ENCODE assay signal across 41 mouse cellular contexts in the genomic region with DNA sequence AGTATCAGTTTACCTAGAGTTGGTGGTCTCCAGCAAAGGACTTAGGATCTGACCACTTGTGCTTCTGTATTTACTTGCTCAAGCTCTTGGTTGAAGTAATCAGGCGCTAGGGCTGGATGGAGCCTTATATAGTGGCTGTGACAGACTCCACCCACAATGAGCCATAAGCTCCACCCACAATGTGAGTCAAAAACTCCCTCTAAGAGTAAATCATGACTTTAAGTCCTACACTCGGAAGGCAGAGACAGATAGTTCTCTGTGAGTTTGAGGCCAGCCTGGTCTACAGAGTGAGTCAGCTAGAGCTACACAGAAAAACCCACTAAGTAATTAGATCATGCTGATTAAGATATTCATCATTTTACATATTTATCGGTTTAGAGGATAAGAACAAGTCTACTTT. TPM values are rescaled to one million over a fixed set of nuclear protein-coding genes. Genes with fewer than 3 reads are reported as not detected.
"Had no signal": no experiment of that assay in that cellular context is flagged by ENCODE, and none has a peak within 500 bp of the region (broad histone marks: within the 10 kb centered on the region; RNA-seq: fewer than 3 reads in every experiment).

A gene (minus strand): TSS at position 101 of the 400 bp plus-strand sequence.

- H3K9me3 ChIP-seq: heart, embryonic 15.5 days; hindbrain, embryonic 15.5 days; intestine, embryonic 15.5 days had no signal

- H3K36me3 ChIP-seq: heart, embryonic 12.5 days; heart, embryonic 13.5 days; heart, embryonic 15.5 days; hindbrain, embryonic 10.5 days; hindbrain, embryonic 12.5 days; hindbrain, embryonic 13.5 days; hindbrain, embryonic 15.5 days; intestine, embryonic 15.5 days; kidney, embryonic 15.5 days had no signal

- H3K4me3 ChIP-seq: heart, embryonic 12.5 days; heart, embryonic 13.5 days; heart, embryonic 15.5 days; hindbrain, embryonic 10.5 days; hindbrain, embryonic 12.5 days; hindbrain, embryonic 13.5 days; hindbrain, embryonic 15.5 days; intestine, embryonic 15.5 days; kidney, embryonic 15.5 days; layer of hippocampus, adult 2 months; left cerebral cortex, adult 2 months had no signal

- DNase-seq: heart, postnatal 10 days; heart, postnatal 14 days; heart, postnatal 36 days; heart, postnatal 4 days; kidney, adult 11 months; kidney, adult 18-20 months; kidney, adult 2 months; kidney, adult 8-10 months; kidney, postnatal 10 days; kidney, postnatal 14 days; kidney, postnatal 25 days; kidney, postnatal 4 days; layer of hippocampus, adult 9-11 months; layer of hippocampus, postnatal 36 days had no signal

- H3K27ac ChIP-seq: heart, embryonic 13.5 days; heart, embryonic 15.5 days; hindbrain, embryonic 10.5 days; hindbrain, embryonic 12.5 days; hindbrain, embryonic 13.5 days; hindbrain, embryonic 14.5 days; hindbrain, embryonic 15.5 days; hindbrain, postnatal 0 days; intestine, embryonic 15.5 days; kidney, embryonic 15.5 days; kidney, postnatal 0 days; layer of hippocampus, adult 2 months; left cerebral cortex, adult 2 months had no signal

- H3K4me1 ChIP-seq: heart, embryonic 12.5 days; heart, embryonic 13.5 days; heart, embryonic 15.5 days; hindbrain, embryonic 10.5 days; hindbrain, embryonic 12.5 days; hindbrain, embryonic 13.5 days; hindbrain, embryonic 15.5 days; intestine, embryonic 15.5 days; kidney, embryonic 15.5 days had no signal

- H3K27me3 ChIP-seq: heart, embryonic 12.5 days; heart, embryonic 13.5 days; heart, embryonic 15.5 days; hindbrain, embryonic 12.5 days; hindbrain, embryonic 13.5 days; hindbrain, embryonic 15.5 days; intestine, embryonic 15.5 days; kidney, embryonic 15.5 days had no signal

RNA-seq across cellular contexts. Expression of the gene that starts here (rescaled TPM):
- polyA plus RNA-seq: heart, embryonic 11.5 days; heart, embryonic 12.5 days; heart, embryonic 13.5 days; heart, embryonic 14.5 days; heart, embryonic 15.5 days; heart, embryonic 16.5 days; heart, postnatal 0 days; hindbrain, embryonic 10.5 days; hindbrain, embryonic 11.5 days; hindbrain, embryonic 12.5 days; hindbrain, embryonic 13.5 days; hindbrain, embryonic 14.5 days; hindbrain, embryonic 15.5 days; hindbrain, embryonic 16.5 days; hindbrain, postnatal 0 days; inflammation-experienced regulatory T-cells, adult 6 months; intestine, embryonic 14.5 days; intestine, embryonic 15.5 days; intestine, embryonic 16.5 days; intestine, postnatal 0 days; kidney, adult 2 months; kidney, embryonic 14.5 days; kidney, embryonic 15.5 days; kidney, embryonic 16.5 days; kidney, postnatal 0 days; large intestine, adult 2 months had no signal
